Mouse (Mus musculus): ENCODE data around the gene Dhrs11.
"Not testable (repeated sequence)": the region's sequence is repeated elsewhere in the genome, so short reads cannot be mapped to it uniquely, and the experiment has no call there.

The Dhrs11 gene

DNA sequence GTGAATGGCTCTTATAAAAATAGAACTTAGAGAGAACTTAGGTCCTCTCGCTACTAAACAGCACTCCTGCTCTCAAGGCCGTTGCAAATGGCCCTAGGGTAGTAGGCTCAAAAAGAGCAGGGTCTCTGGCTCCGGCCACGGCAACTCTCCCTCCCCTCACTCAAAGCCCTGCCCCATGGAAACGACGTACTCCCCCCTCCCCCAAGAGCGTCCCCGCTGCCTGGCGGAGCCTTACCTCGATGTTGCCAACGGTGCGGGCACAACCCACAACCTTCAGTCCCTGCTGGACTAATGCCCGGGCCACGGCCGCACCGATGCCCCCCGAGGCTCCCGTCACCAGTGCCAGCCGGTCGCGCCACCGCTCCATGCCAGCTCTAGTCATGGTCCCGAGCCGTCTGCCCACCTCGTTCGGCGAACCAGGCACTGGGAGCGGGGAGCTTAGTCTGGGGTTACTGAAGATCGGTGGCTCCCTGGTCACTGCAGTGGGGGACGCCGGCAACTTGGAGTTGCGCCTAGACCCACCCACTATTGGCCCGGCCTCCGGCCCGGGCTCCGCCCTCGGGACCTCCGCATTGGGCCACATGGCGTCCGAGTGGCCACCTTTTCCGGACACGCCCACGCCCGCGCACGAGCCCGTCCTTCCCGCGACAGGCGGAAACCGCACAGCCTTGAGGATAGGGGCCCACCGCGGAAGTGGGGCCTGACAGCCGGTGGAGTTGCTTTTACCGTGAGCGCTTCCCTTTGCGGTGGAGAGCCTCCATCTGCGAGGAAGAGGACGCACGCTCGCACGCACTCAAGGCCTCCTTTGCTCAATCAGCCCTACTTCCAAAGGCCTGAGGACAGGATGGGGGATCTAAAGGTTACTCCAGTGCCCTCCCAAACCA, at the start of gene Dhrs11:
Gene Dhrs11, minus strand, starts transcription at position 479 of the 884 bp plus-strand sequence.
- DNase-seq (ENCODE audit: low read depth), result peak; percentile 87

DNA sequence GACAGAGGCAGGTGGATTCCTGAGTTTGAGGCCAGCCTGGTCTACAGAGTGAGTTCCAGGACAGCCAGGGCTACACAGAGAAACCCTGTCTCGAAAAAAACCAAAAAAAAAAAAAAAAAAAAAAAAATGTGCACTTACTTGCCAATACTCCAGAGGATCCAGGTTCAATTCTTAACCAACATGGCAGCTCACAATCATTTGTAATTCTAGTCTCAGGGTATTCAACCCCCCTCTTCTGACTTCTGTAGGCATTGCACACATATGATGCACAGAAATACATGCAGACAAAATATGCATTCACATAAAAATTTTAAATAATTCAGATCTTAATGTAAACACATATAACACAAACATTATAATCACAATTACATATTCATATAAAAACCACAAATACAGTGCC, 47.2 kb upstream of the Dhrs11 start:
- DNase-seq (ENCODE audit: low read depth), result not testable (repeated sequence)

DNA sequence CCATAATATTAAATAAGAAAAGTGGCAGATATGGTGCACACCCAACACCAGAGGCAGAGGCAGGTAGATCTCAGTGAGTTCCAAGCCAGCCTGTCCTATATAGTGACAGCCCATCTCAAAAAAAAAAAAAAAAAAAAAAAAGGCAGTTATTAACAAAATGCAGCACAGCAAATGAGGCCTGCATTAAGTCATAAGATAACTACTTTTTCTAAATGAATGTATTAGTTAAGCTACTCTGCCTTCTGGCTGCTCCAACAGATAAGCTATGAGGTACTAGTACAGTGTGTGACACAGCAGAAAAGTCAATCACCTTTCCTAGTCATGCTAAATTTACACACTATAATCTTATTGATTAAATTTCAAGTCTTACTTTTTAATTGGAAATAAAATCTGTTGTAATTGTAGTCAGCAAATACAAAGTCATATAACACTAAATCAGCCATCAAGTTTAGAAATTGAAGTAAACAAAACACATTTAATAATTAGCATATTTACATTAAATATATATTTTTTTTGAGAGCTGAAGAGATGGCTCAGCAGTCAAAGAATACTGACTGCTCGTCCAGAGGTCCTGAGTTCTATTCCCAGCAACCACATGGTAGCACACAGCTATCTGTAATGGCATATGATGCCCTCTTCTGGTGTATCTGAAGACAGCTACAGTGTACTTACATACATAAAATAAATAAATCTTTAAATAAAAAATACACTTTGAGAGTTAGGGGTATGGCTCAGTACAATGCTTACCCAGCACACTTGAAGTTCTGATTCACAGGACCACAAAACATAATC, 44.4 kb upstream of the Dhrs11 start:
- no peak for DNase-seq (ENCODE audit: low read depth)

DNA sequence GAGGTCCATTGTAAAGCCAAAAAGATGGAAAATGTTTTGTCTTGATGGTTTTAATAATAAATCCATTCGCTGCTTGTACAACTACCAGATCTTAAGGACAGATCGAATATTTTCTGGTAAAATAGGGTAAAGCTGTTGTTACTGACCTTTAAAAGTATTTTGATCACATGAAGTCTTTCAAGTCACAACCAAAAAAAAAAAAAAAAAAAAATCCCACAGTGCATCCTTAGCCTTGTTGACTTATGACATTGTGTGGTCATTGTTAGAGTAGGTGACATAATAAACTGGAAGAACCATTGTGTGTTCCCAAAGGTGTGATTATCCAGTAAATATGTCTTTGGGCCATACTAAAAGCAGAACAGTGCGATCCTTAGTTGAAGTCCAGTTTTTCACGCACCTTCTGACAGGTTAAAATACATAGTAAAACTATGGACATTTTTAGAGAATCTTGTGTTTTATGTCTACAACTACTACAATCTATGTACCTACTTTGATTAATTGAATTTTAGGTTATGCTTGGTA, 42.8 kb upstream of the Dhrs11 start:
- DNase-seq (ENCODE audit: low read depth), result no peak

GRCm38 (mm10) chr11:84871046-84871445, 42.3 kb upstream of the Dhrs11 start:
- no peak for DNase-seq (ENCODE audit: low read depth)

GRCm38 (mm10) chr11:84870337-84871043, 41.7 kb upstream of the Dhrs11 start, which contains the start of gene Ggnbp2:
Gene Ggnbp2 (minus strand): TSS chr11:84870817.
- DNase-seq (ENCODE audit: low read depth), result peak; percentile 84

DNA sequence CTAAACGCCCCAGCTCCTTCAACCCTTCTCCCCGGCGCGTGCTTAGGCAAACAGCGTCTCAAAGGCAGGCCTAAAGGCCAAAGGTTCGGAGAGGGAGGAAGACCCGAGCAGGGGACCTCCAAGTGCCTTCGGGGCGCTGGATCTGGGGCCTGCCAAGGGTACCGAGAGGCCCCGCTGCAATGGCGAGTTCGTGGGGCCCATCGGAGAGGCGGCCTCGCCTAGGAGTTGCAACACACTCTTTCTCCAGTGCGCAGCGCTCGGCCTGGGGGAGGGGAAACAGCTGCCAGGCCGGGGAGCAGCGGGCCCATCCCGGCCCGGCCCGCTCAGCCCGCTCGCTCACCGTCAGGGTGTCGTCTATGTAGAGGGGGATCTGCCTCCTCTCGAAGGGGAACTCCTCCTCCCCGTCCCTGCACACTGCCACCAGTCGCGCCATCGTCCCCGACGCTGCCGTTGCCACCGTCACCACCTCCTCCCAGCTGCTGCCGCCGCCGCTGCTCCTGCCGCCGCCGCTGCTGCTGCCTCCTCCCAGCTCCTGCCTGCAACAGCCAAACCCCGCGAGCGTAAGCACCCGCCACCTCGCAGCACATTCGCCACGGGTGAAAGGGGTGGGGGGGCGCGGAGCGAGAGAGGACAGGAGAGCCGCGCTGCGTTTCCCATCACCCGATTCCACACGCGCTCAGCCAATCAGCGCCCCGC, 40.9 kb upstream of the Dhrs11 start:
- peak; percentile 85 for DNase-seq (ENCODE audit: low read depth)

GRCm38 (mm10) chr11:84868786-84869259, 40.0 kb upstream of the Dhrs11 start:
- DNase-seq (ENCODE audit: low read depth), result no peak

GRCm38 (mm10) chr11:84867586-84867985, 38.8 kb upstream of the Dhrs11 start:
- DNase-seq (ENCODE audit: low read depth), result no peak

- DNase-seq (ENCODE audit: low read depth), result no peak
These were observed 36.5 kb upstream of the Dhrs11 start for GRCm38 (mm10) chr11:84865268-84865667.

DNA sequence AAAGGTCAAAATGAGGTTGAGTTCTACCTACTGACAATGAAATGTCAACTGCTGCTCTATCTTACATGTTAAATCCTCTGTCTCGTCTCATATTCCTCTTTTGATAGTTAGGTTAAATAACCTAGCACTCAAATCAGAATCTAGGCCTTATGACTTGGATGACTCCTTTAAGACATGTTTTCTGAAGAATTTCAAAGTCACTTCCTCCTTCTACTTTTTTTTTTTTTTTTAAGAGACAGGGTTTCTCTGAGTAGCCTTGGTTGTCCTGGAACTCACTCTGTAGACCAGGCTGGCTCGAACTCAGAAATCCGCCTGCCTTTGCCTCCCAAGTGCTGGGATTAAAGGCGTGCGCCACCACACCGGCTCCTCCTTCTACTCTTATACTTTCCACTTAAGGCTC, 26.5 kb upstream of the Dhrs11 start:
- DNase-seq (ENCODE audit: low read depth), result no peak

DNA sequence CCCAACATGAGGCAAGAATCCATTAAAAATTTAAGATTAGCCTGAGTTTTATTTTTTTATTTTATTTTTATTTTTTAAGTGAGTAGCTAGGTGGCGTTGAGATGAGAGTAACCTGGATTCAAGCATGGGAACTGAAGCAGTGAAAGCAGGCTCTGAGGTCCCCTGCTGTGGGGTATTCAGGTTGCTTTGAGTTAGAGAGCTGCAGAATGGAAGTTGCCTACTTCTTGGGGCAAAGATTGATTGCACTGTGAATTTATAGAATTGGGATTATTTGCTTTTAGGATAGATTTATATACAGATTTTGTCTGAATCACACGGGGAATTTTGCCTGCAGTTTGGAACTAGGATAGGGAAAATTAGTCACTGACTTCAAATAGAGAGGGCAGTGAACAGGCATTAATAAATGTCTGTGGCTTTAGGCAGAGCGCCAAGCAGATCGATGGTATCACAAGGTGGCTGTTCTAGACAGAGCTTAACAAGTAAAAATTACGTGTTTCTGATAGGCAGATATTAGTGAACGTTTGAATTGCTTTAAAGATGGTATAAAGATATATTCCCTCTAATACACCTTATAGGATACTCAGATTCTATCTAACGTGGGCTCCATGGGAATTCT, 18.8 kb upstream of the Dhrs11 start:
- no peak for DNase-seq (ENCODE audit: low read depth)

GRCm38 (mm10) chr11:84846741-84847474, 18.1 kb upstream of the Dhrs11 start:
- DNase-seq (ENCODE audit: low read depth), result no peak

GRCm38 (mm10) chr11:84839330-84839729, 10.5 kb upstream of the Dhrs11 start:
- DNase-seq (ENCODE audit: low read depth), result no peak

- DNase-seq (ENCODE audit: low read depth), result not testable (repeated sequence)
These were observed 701 bp upstream of the Dhrs11 start for GRCm38 (mm10) chr11:84829495-84829894.

DNA sequence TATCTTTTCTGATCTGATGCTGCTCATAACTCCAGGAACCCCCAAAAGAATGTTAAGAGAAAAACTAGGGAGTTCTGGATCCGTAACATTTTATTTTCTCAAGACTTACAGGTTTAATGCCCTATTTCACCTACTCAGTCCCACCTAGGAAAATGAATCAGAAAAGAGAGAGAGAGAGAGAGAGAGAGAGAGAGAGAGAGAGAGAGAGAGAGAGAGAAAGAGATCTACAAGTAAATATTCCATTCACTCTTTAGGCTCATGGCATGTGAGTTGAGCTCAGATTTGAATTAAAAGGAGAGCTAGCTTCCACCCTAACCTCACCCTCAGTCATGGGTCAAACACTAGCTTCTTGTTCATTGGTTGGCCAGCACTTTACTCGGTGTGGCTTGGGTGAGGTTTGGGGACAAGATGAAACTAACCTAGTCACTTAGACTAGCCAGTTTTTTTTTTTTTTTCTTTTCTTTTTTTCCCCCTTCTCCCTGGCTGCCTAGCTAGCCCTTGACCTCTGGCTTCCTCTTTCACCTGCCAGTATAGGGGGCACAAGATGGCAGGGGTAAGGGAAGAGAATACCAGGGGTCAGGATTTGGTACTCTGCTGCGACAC, 792 bp downstream of the Dhrs11 start:
- DNase-seq (ENCODE audit: low read depth), result no peak

DNA sequence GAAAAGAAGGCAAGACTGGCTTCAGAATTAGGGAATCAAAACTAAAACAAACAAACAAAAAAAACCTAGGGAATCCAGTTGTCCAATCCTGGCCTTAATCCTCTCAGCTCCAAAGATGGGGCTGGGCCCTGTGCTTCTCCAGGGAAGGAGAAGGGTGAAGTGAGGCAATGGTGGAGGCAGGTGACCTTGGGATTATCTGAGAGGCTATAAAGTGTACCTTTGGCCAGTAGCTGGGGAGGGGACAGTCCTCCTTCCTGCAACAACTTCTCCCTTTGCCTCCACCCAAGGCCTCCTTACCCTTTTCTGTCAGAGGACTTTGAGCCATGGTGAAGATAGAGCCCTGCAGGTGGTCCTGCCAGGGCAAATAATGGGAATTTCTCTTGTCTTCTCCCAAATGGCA, 1.3 kb downstream of the Dhrs11 start:
- no peak for DNase-seq (ENCODE audit: low read depth)

GRCm38 (mm10) chr11:84826185-84826584, 2.6 kb downstream of the Dhrs11 start:
- no peak for DNase-seq (ENCODE audit: low read depth)

- no peak for DNase-seq (ENCODE audit: low read depth)
These were observed 3.5 kb downstream of the Dhrs11 start for GRCm38 (mm10) chr11:84825261-84825807.

All from c-Kit-positive CD71-negative TER-119-negative erythroid progenitor cells, embryonic 14.5 days (primary cell).